Mouse (Mus musculus) midbrain, embryonic 14.5 days (tissue): ENCODE measurements around the gene Tmtc1. TPM values are rescaled to one million over a fixed set of nuclear protein-coding genes. Genes with fewer than 3 reads are reported as not detected.

Experiments
- ATAC-seq: fragments of 200-750 bp; cut with Nextera tagmentation; 2 replicates; pipeline ENCODE4 v1.8.0; 2017; ENCODE audit warnings: moderate number of reproducible peaks, moderate library complexity; ENCODE audit not compliant: low FRiP score, low TSS enrichment
- DNase-seq: peaks from one replicate; pipeline ENCODE4 v3.0.0-alpha.2; 2015
- H3K27ac ChIP-seq: fragments of 300-500 bp; sonication (generic); replicated peaks from 2 replicates; pipeline ENCODE4 v1.5.1; 2014; ENCODE audit warnings: mild to moderate bottlenecking, low read depth, low read length, moderate library complexity
- H3K27me3 ChIP-seq: fragments of 300-500 bp; sonication (generic); 2 replicates; pipeline ENCODE4 v1.6.1; 2014; ENCODE audit warnings: low read length, control low read depth, mixed read lengths; ENCODE audit not compliant: control insufficient read depth, insufficient read depth
- H3K36me3 ChIP-seq: fragments of 300-500 bp; sonication (generic); 2 replicates; pipeline ENCODE4 v1.6.1; 2014; ENCODE audit warnings: low read length, control low read depth; ENCODE audit not compliant: control insufficient read depth, insufficient read depth
- H3K4me1 ChIP-seq: fragments of 300-500 bp; sonication (generic); 2 replicates; pipeline ENCODE4 v1.6.1; 2014; ENCODE audit warnings: mild to moderate bottlenecking, antibody characterized with exemption, low read length, control low read depth; ENCODE audit not compliant: control insufficient read depth, insufficient read depth
- H3K4me2 ChIP-seq: fragments of 300-500 bp; sonication (generic); 2 replicates; pipeline ENCODE4 v1.6.1; 2014; ENCODE audit warnings: mild to moderate bottlenecking, low read length, moderate library complexity
- H3K4me3 ChIP-seq: fragments of 300-500 bp; sonication (generic); replicated peaks from 2 replicates; pipeline ENCODE4 v1.5.1; 2014; ENCODE audit warnings: low read depth, low read length
- H3K9ac ChIP-seq: fragments of 300-500 bp; sonication (generic); replicated peaks from 2 replicates; pipeline ENCODE4 v1.6.1; 2014; ENCODE audit warnings: mild to moderate bottlenecking, low read length, moderate library complexity
- H3K9me3 ChIP-seq: fragments of 300-500 bp; sonication (generic); 2 replicates; pipeline ENCODE4 v1.6.1; 2016; ENCODE audit warnings: low read length, control low read depth, mixed read lengths; ENCODE audit not compliant: control insufficient read depth
- WGBS: fragments of 180-500 bp; shearing (Covaris S2); extraction: QIAGEN DNeasy Blood & Tissue Kit; methylation state at CpG from one replicate; pipeline ENCODE4 v1.1.7; 2014; 5-methylcytosine and 5-hydroxymethylcytosine counted together
- polyA plus RNA-seq: library from polyadenylated mRNA; unstranded; fragments of >200 nt; fragmentation: Nextera tagmentation; extraction: Ambion mirVana; gene quantifications from 2 replicates; pipeline ENCODE4 v1.2.1, GENCODE M21; 2014

Gene Tmtc1
- polyA plus RNA-seq = 2.4 and 3.1 TPM in 2 replicates

- Histone ChIP-seq H3K27ac (peak within 1 kb of the TSS; percentile 75), H3K9me3 (no peaks in the 10 kb centered on the region), H3K4me3 (peak within 1 kb of the TSS; percentile 65), H3K4me2 (peak within 1 kb of the TSS; percentile 68), H3K27me3 (peaks cover 14% of the 10 kb centered on the region), H3K9ac (peak within 1 kb of the TSS; percentile 81), H3K4me1 (peaks cover 18% of the 10 kb centered on the region), H3K36me3 (no peaks in the 10 kb centered on the region)
- WGBS = under 1% methylated on average over 87 of the region's 99 CpGs
- peak; percentile 85 for DNase-seq
- peak; percentile 84 for ATAC-seq
Measured at GRCm38 (mm10) chr6:148443726-148444701, at the start of gene Tmtc1. Gene Tmtc1 (minus strand): TSS chr6:148444389.

- Histone ChIP-seq H3K27me3 (no peaks in the 10 kb centered on the region), H3K4me2 (no peak overlapping the region), H3K9me3 (no peaks in the 10 kb centered on the region), H3K36me3 (no peaks in the 10 kb centered on the region), H3K27ac (no peak overlapping the region), H3K4me3 (no peak overlapping the region), H3K9ac (no peak overlapping the region), H3K4me1 (no peaks in the 10 kb centered on the region)
- no peak for DNase-seq
- WGBS = 91% methylated on average over 5 of the region's 5 CpGs
- ATAC-seq = no peak
Measured at GRCm38 (mm10) chr6:148491849-148492248, 47.7 kb upstream of the Tmtc1 start.

- no peaks in the 10 kb centered on the region for H3K4me1 ChIP-seq
- 75% methylated on average over 3 of the region's 3 CpGs for WGBS
- no peak overlapping the region for H3K4me3 ChIP-seq
- no peak overlapping the region for H3K27ac ChIP-seq
- no peaks in the 10 kb centered on the region for H3K9me3 ChIP-seq
- no peak overlapping the region for H3K4me2 ChIP-seq
- no peak overlapping the region for H3K9ac ChIP-seq
- ATAC-seq (no peak), DNase-seq (no peak)
- H3K36me3 ChIP-seq = no peaks in the 10 kb centered on the region
- H3K27me3 ChIP-seq = no peaks in the 10 kb centered on the region
Measured at GRCm38 (mm10) chr6:148486756-148487155, 42.6 kb upstream of the Tmtc1 start.

- no peaks in the 10 kb centered on the region for H3K36me3 ChIP-seq
- no peak overlapping the region for H3K27ac ChIP-seq
- no peaks in the 10 kb centered on the region for H3K27me3 ChIP-seq
- ATAC-seq = no peak
- no peaks in the 10 kb centered on the region for H3K4me1 ChIP-seq
- H3K4me3 ChIP-seq = no peak overlapping the region
- H3K9ac ChIP-seq = no peak overlapping the region
- no peak overlapping the region for H3K4me2 ChIP-seq
- DNase-seq = no peak
- no peaks in the 10 kb centered on the region for H3K9me3 ChIP-seq
Measured at GRCm38 (mm10) chr6:148481894-148482293, 37.7 kb upstream of the Tmtc1 start.

GRCm38 (mm10) chr6:148479671-148480237, 35.6 kb upstream of the Tmtc1 start:
- Histone ChIP-seq H3K4me3 (no peak overlapping the region), H3K27ac (no peak overlapping the region), H3K9me3 (no peaks in the 10 kb centered on the region), H3K4me2 (no peak overlapping the region), H3K27me3 (no peaks in the 10 kb centered on the region), H3K4me1 (no peaks in the 10 kb centered on the region), H3K9ac (no peak overlapping the region), H3K36me3 (no peaks in the 10 kb centered on the region)
- 52% methylated on average over 2 of the region's 2 CpGs for WGBS
- DNase-seq (no peak), ATAC-seq (no peak)

GRCm38 (mm10) chr6:148478350-148478749, 34.2 kb upstream of the Tmtc1 start:
- no peak for ATAC-seq
- Histone ChIP-seq H3K9ac (no peak overlapping the region), H3K4me2 (no peak overlapping the region), H3K36me3 (no peaks in the 10 kb centered on the region), H3K27me3 (no peaks in the 10 kb centered on the region), H3K4me3 (no peak overlapping the region), H3K27ac (no peak overlapping the region), H3K4me1 (no peaks in the 10 kb centered on the region), H3K9me3 (no peaks in the 10 kb centered on the region)
- DNase-seq = no peak
- WGBS = 35% methylated on average over 6 of the region's 6 CpGs

- no peak overlapping the region for H3K27ac ChIP-seq
- H3K9me3 ChIP-seq = no peaks in the 10 kb centered on the region
- 95% methylated on average over 3 of the region's 3 CpGs for WGBS
- no peaks in the 10 kb centered on the region for H3K27me3 ChIP-seq
- H3K9ac ChIP-seq = no peak overlapping the region
- no peak for ATAC-seq
- no peaks in the 10 kb centered on the region for H3K4me1 ChIP-seq
- H3K4me3 ChIP-seq = no peak overlapping the region
- no peak for DNase-seq
- no peak overlapping the region for H3K4me2 ChIP-seq
- no peaks in the 10 kb centered on the region for H3K36me3 ChIP-seq
Measured at GRCm38 (mm10) chr6:148472289-148472688, 28.1 kb upstream of the Tmtc1 start.

- H3K27ac ChIP-seq = no peak overlapping the region
- no peak overlapping the region for H3K9ac ChIP-seq
- H3K27me3 ChIP-seq = no peaks in the 10 kb centered on the region
- DNase-seq = no peak
- no peaks in the 10 kb centered on the region for H3K4me1 ChIP-seq
- H3K4me2 ChIP-seq = no peak overlapping the region
- H3K9me3 ChIP-seq = no peaks in the 10 kb centered on the region
- no peaks in the 10 kb centered on the region for H3K36me3 ChIP-seq
- no peak overlapping the region for H3K4me3 ChIP-seq
- WGBS = 68% methylated on average over 2 of the region's 2 CpGs
- no peak for ATAC-seq
Measured at GRCm38 (mm10) chr6:148467924-148468389, 23.8 kb upstream of the Tmtc1 start.
